Mouse (Mus musculus) midbrain, embryonic 13.5 days (tissue): Measurements from ENCODE around the gene Wfdc13. TPM values are rescaled to one million over a fixed set of nuclear protein-coding genes. Genes with fewer than 3 reads are reported as not detected.

Source experiments
- ATAC-seq: fragments of 200-750 bp; cut with Nextera tagmentation; 2 replicates; pipeline ENCODE4 v1.8.0; 2017; ENCODE audit warnings: mild to moderate bottlenecking, moderate TSS enrichment, moderate library complexity
- H3K27ac ChIP-seq: fragments of 300-500 bp; sonication (generic); 2 replicates; pipeline ENCODE4 v1.5.1; 2015; ENCODE audit warnings: inconsistent platforms, mild to moderate bottlenecking, moderate library complexity
- H3K27me3 ChIP-seq: fragments of 300-500 bp; sonication (generic); 2 replicates; pipeline ENCODE4 v1.6.1; 2015; ENCODE audit warnings: mild to moderate bottlenecking, inconsistent platforms
- H3K36me3 ChIP-seq: fragments of 300-500 bp; sonication (generic); 2 replicates; pipeline ENCODE4 v1.6.1; 2015; ENCODE audit warnings: mild to moderate bottlenecking, inconsistent platforms
- H3K4me1 ChIP-seq: fragments of 300-500 bp; sonication (generic); replicated peaks from 2 replicates; pipeline ENCODE4 v1.6.1; 2015; ENCODE audit warnings: inconsistent platforms
- H3K4me2 ChIP-seq: fragments of 300-500 bp; sonication (generic); replicated peaks from 2 replicates; pipeline ENCODE4 v1.6.1; 2015; ENCODE audit warnings: moderate library complexity, mild to moderate bottlenecking, inconsistent platforms
- H3K4me3 ChIP-seq: fragments of 300-500 bp; sonication (generic); replicated peaks from 2 replicates; pipeline ENCODE4 v1.5.1; 2015; ENCODE audit warnings: mild to moderate bottlenecking, inconsistent platforms
- H3K9ac ChIP-seq: fragments of 300-500 bp; sonication (generic); replicated peaks from 2 replicates; pipeline ENCODE4 v1.6.1; 2015; ENCODE audit warnings: mild to moderate bottlenecking, inconsistent platforms
- H3K9me3 ChIP-seq: fragments of 300-500 bp; sonication (generic); 2 replicates; pipeline ENCODE4 v1.6.1; 2016; ENCODE audit warnings: mild to moderate bottlenecking, inconsistent platforms
- whole genome bisulfite sequencing: fragments of 180-500 bp; shearing (Covaris S2); methylation state at CpG from one replicate; pipeline ENCODE4 v1.1.7; 2015; 5-methylcytosine and 5-hydroxymethylcytosine counted together
- polyA plus RNA-seq: library from polyadenylated mRNA; unstranded; fragments of >200 nt; fragmentation: Nextera tagmentation; extraction: Ambion mirVana; gene quantifications from 2 replicates; pipeline ENCODE4 v1.2.1, GENCODE M21; 2015

The Wfdc13 gene
- not detected in 2 replicates for polyA plus RNA-seq

DNA sequence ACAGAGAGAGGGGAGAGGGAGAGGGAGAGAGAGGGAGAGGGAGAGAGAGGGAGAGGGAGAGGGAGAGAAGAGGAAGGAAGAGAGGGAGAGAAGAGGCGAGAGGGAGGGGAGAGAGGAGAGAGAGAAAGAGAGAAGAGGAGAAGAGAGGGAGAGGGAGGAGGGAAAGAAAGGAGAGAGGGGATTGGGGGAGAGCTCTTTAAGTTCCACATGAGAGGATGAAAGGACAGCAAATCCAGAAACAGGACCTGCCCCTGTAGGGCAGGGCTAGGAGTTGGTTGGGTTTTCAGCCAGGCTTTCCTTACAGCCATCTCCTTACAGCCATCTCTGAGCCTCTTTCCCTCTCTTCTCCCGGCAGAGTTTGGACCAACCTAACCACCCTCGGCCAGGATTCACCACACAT is at the start of gene Wfdc13:
Wfdc13 (plus strand) TSS at position 301 of the 400 bp plus-strand sequence.
- Histone ChIP-seq H3K9ac (no peak within 1 kb of the TSS), H3K36me3 (no peaks in the 10 kb centered on the region), H3K9me3 (no peaks in the 10 kb centered on the region), H3K27ac (no peak within 1 kb of the TSS), H3K4me1 (no peaks in the 10 kb centered on the region), H3K4me3 (no peak within 1 kb of the TSS), H3K4me2 (no peak within 1 kb of the TSS), H3K27me3 (no peaks in the 10 kb centered on the region)
- 59% methylated on average over 3 of the region's 3 CpGs for WGBS
- ATAC-seq = no peak

DNA sequence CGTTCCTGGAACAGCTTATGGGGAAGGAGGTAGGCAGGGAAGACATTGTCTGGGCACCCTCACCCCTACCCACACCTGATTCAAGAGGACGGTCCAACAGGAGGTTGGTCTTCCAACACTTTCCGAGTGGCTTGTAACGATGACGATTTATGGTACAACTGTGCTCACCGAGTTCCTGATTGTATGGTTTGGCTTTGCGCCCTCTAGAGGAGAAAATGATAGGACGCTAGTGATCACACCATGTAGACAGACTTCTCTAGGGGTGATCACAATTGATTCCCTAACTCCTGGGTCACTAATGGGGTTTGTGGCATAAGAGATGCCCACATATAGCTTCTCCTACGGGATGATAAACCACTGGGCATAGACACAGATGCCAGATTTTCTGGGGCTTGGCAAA is 49.6 kb upstream of the Wfdc13 start:
- no peaks in the 10 kb centered on the region for H3K9me3 ChIP-seq
- H3K27ac ChIP-seq = no peak overlapping the region
- H3K27me3 ChIP-seq = no peaks in the 10 kb centered on the region
- 76% methylated on average over 9 of the region's 9 CpGs for WGBS
- H3K9ac ChIP-seq = no peak overlapping the region
- no peaks in the 10 kb centered on the region for H3K36me3 ChIP-seq
- no peak overlapping the region for H3K4me3 ChIP-seq
- H3K4me2 ChIP-seq = no peak overlapping the region
- H3K4me1 ChIP-seq = no peaks in the 10 kb centered on the region
- no peak for ATAC-seq

DNA sequence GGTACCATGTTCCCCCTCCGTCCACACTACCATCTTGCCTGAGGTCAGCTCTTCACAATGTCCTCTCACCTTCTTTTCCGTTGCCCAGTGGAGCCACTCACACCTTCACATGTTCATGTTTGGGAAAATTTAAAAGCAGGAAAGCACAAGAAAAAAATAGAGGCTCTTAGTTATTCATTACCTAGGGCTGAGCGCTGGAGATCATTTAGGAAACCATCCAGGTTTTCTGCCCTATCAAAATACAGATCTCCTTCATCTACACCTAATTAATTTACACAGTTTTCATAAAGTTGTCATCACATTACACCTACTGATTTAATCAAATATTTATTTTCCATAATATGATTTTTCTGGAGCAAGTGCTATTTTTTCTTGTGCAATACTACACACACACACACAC is 46.2 kb upstream of the Wfdc13 start, which contains the start of gene Wfdc16:
Wfdc16 (minus strand) TSS at position 101 of the 400 bp plus-strand sequence.
- Histone ChIP-seq H3K27ac (no peak within 1 kb of the TSS), H3K36me3 (no peaks in the 10 kb centered on the region), H3K4me3 (no peak within 1 kb of the TSS), H3K9me3 (no peaks in the 10 kb centered on the region), H3K4me1 (no peaks in the 10 kb centered on the region), H3K9ac (no peak within 1 kb of the TSS), H3K27me3 (no peaks in the 10 kb centered on the region), H3K4me2 (no peak within 1 kb of the TSS)
- WGBS = 87% methylated on average over 3 of the region's 3 CpGs
- no peak for ATAC-seq

DNA sequence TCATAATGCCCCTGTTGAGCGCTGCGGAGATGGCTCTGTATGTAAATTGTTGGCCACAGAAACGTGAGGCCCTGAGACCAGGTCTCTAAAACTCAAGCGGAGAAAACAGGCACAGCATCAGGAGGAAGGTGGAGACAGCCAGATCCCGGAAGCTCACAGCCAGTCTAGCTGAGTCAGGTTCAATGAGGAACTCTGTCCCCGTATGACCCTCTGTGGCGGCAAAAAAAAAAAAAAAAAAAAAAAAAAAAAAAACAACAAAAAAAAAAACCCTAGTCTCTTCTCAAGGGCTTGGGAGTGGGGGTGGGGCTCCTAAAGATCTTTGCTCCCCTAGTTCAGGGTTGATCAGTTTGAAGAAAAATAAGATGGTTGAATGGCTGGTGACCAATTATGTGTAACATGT is 43.8 kb upstream of the Wfdc13 start:
- H3K36me3 ChIP-seq = no peaks in the 10 kb centered on the region
- no peak overlapping the region for H3K4me2 ChIP-seq
- ATAC-seq = no peak
- no peaks in the 10 kb centered on the region for H3K9me3 ChIP-seq
- no peak overlapping the region for H3K9ac ChIP-seq
- 64% methylated on average over 7 of the region's 7 CpGs for WGBS
- H3K4me3 ChIP-seq = no peak overlapping the region
- H3K27ac ChIP-seq = no peak overlapping the region
- no peaks in the 10 kb centered on the region for H3K27me3 ChIP-seq
- H3K4me1 ChIP-seq = no peaks in the 10 kb centered on the region

DNA sequence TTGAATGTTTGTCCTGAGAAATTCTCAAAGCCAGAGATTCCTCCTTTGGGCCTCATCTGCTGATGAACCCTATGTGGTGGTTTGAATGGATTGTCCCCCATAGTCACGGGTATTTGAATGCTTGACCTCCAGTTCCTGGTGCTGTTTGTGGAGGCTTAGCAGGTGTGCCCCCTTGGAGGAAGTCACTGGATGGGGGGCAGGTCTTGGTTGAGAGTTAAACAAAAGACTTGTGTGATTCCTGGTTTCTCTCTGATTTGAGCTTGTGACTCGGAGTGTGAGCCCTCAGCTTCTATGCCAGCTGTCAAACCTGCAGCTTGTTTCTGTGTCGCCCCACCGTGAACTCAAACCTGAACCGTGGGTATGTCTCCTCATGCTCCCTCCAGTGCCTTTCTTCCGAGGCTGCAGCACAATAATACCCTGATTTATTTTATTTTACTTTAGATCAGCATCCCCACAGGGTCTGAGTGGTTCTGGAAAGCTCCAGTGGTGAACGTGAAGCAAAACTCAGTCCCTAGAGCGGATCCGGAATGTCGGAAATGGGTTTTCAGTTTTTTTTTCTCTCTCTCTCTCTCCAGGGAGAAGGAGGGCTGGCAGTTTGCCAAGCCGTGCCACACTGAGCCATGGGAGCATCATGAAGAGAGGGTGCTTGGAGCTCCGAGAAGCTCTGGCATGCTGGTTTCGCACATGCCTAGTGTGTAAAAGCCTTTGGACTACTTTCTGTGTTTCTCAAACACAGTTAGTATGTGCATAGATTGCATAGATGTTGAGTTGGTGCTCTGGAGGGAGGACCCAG is 42.8 kb upstream of the Wfdc13 start:
- Histone ChIP-seq H3K4me3 (no peak overlapping the region), H3K9ac (no peak overlapping the region), H3K9me3 (no peaks in the 10 kb centered on the region), H3K27me3 (no peaks in the 10 kb centered on the region), H3K27ac (no peak overlapping the region), H3K4me1 (no peaks in the 10 kb centered on the region), H3K4me2 (no peak overlapping the region), H3K36me3 (no peaks in the 10 kb centered on the region)
- WGBS = 78% methylated on average over 13 of the region's 13 CpGs
- no peak for ATAC-seq

DNA sequence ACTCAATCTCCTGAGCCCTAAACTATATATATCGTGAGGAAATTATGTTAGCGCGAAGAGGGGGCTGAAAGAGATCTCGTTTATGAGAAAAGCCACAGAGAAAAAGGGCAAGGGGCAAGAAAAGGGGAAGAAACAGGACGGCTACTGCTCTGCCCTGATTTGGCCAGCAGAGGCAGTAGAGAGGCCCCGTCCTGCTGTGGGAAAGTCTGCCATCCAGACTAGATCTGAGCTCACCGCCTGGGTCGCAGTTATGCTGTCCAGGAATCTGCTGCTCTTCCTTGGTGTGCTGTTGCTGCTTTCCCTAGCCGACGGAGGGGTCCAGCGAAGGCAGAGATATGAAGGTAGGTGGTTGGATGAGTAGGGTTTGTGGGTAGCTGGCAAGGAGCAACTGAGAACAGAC is 29.0 kb upstream of the Wfdc13 start, which contains the start of gene Wfdc10:
Wfdc10 (plus strand) TSS at position 189 of the 400 bp plus-strand sequence.
- Histone ChIP-seq H3K9ac (no peak within 1 kb of the TSS), H3K4me1 (no peaks in the 10 kb centered on the region), H3K4me3 (no peak within 1 kb of the TSS), H3K4me2 (no peak within 1 kb of the TSS), H3K36me3 (no peaks in the 10 kb centered on the region), H3K9me3 (no peaks in the 10 kb centered on the region), H3K27ac (no peak within 1 kb of the TSS), H3K27me3 (no peaks in the 10 kb centered on the region)
- ATAC-seq = no peak
- 18% methylated on average over 11 of the region's 11 CpGs for WGBS

DNA sequence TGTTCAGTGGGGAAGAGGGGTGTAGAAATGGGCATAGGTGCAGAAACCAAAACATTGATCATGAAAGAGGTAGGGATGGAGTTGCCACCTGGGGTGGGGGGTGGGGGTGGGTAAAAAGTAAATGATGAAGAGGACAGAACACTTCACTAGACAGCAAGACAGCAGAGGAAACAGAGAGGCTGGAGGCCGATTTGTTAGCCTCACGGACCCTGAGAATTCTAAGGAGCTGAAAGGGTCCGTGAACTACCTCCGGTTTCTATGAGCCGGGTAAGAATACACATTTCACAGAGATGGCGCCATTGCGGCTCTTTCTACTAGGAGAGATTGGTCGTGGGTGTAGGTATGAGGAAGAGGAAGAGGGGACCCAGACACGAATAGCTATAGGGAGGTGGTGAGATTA is 28.4 kb upstream of the Wfdc13 start, which contains the start of gene Wfdc9:
Wfdc9 (minus strand) TSS at position 101 of the 400 bp plus-strand sequence.
- H3K9ac ChIP-seq = no peak within 1 kb of the TSS
- ATAC-seq = no peak
- no peaks in the 10 kb centered on the region for H3K4me1 ChIP-seq
- no peaks in the 10 kb centered on the region for H3K9me3 ChIP-seq
- 86% methylated on average over 9 of the region's 9 CpGs for WGBS
- H3K4me2 ChIP-seq = no peak within 1 kb of the TSS
- no peaks in the 10 kb centered on the region for H3K27me3 ChIP-seq
- H3K4me3 ChIP-seq = no peak within 1 kb of the TSS
- no peak within 1 kb of the TSS for H3K27ac ChIP-seq
- H3K36me3 ChIP-seq = no peaks in the 10 kb centered on the region

DNA sequence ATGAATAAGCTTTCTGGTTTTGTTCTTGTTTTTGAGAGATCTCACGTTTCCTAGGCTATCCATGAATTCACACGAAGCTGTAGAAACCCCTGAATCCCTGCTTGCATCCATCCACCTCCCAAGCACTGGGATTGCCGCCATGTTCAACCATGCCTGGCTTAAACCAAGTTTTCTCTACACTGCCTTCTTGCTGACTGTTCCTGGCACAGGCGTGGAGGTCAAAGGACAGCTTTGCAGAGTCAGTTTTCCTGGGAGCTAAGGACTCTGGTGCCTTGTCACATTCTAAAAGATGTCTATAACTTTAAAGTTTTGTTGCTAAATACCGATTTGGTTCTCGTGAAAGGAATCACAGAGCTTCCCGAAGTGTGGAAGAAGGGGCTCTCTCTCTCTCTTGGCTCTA is 20.1 kb upstream of the Wfdc13 start:
- H3K9ac ChIP-seq = no peak overlapping the region
- H3K9me3 ChIP-seq = no peaks in the 10 kb centered on the region
- no peak overlapping the region for H3K4me2 ChIP-seq
- H3K4me1 ChIP-seq = no peaks in the 10 kb centered on the region
- H3K4me3 ChIP-seq = no peak overlapping the region
- 89% methylated on average over 7 of the region's 7 CpGs for WGBS
- H3K27me3 ChIP-seq = no peaks in the 10 kb centered on the region
- H3K36me3 ChIP-seq = no peaks in the 10 kb centered on the region
- H3K27ac ChIP-seq = no peak overlapping the region
- no peak for ATAC-seq

DNA sequence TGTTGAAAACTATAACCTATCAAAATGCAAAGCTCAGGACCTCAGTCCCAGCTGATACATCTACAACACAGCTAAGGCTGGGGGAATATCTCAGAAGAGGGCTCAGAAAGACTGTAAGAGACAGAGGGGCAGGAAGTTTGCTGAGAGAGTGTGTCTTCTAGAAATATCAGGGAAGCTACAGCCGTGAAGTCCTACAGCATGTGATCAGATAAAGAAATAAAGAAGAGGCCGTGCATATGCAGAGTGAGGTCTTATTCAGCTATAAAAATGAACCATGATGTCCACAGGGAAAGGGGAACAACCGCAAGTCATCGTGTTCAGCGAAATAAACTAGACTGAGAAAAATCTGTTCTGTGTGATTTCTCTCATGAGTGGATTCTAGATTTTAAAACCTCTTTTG is 14.6 kb upstream of the Wfdc13 start:
- no peak overlapping the region for H3K27ac ChIP-seq
- no peak overlapping the region for H3K4me3 ChIP-seq
- no peak overlapping the region for H3K9ac ChIP-seq
- H3K4me1 ChIP-seq = no peaks in the 10 kb centered on the region
- 85% methylated on average over 5 of the region's 5 CpGs for WGBS
- no peak for ATAC-seq
- no peak overlapping the region for H3K4me2 ChIP-seq
- no peaks in the 10 kb centered on the region for H3K27me3 ChIP-seq
- no peaks in the 10 kb centered on the region for H3K36me3 ChIP-seq
- no peaks in the 10 kb centered on the region; the same call in 1 of the 2 replicates for H3K9me3 ChIP-seq

DNA sequence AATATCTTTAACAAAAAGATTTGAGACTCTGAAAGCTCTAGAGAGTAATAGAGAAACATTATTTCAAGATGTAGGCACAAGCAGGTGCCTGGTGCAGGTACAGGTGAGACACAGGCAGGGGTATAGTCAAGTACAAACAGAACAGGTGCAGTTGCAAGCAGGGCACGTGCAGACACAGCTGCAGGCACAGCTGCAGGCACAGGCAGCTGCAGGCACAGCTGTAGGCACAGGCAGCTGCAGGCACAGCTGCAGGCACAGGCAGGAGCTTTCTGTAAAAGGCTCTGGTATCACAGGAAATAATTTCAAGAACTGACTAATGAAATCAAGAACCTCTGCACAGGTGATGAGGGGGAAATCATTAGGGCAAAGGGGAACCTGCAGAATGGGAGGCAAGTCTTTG is 14.0 kb upstream of the Wfdc13 start:
- no peaks in the 10 kb centered on the region for H3K36me3 ChIP-seq
- H3K27ac ChIP-seq = no peak overlapping the region
- peaks cover 2% of the 10 kb centered on the region for H3K9me3 ChIP-seq
- ATAC-seq = no peak
- H3K4me3 ChIP-seq = no peak overlapping the region
- no peaks in the 10 kb centered on the region for H3K4me1 ChIP-seq
- H3K9ac ChIP-seq = no peak overlapping the region
- no peaks in the 10 kb centered on the region for H3K27me3 ChIP-seq
- H3K4me2 ChIP-seq = no peak overlapping the region
- 27% methylated on average over 1 of the region's 1 CpGs for WGBS

DNA sequence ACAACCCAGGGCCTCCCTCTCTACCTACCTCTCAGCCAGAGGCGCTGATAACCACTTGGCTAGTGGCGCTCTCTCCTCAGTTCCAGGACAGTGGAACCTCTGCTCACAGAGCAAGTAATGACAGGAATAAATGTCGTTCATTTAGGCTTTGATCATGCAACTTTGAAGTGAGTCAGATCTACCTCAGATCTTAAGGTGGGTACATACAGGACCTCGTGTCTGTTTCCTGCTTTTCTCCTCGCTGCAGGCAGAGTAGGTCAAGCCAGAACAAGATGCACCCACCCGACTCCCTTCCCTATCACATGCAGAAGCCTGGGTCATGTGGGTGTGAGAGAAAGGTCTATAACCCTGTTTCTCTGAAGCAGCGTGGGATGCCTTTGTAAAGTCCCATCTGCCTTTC is 10.9 kb upstream of the Wfdc13 start, which contains the start of gene Wfdc11:
Wfdc11 (minus strand) TSS at position 101 of the 400 bp plus-strand sequence.
- ATAC-seq = no peak
- Histone ChIP-seq H3K9ac (no peak within 1 kb of the TSS), H3K36me3 (no peaks in the 10 kb centered on the region), H3K27me3 (no peaks in the 10 kb centered on the region), H3K4me3 (no peak within 1 kb of the TSS), H3K4me2 (no peak within 1 kb of the TSS), H3K4me1 (peaks cover 5% of the 10 kb centered on the region), H3K9me3 (peaks cover 5% of the 10 kb centered on the region), H3K27ac (no peak within 1 kb of the TSS)
- WGBS = 87% methylated on average over 7 of the region's 7 CpGs

DNA sequence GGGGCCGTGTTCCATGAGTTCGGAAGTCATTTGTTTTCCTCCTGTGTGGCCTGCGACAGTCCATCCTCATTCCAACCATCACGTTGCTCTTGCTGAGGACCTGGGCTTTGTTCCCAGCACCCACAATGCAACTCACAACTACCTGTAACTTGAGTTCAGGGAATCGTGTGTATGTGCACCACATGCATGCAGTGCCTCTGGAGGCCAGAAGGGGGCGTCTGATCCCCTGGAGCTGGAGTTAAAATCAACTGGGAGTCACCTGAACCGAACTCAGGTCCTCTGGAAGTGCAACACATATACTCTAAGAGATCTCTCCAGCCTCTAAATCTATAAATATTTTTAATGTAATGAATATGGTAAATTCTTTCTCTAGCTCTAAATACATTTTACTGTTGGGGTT is 8.8 kb upstream of the Wfdc13 start:
- peaks cover 9% of the 10 kb centered on the region for H3K4me1 ChIP-seq
- no peak for ATAC-seq
- WGBS = 74% methylated on average over 7 of the region's 7 CpGs

More for the DNA sequence above, 8.8 kb upstream of the Wfdc13 start:
- H3K4me3 ChIP-seq = no peak overlapping the region
- H3K36me3 ChIP-seq = no peaks in the 10 kb centered on the region
- no peak overlapping the region for H3K4me2 ChIP-seq
- H3K9me3 ChIP-seq = peaks cover 5% of the 10 kb centered on the region
- H3K9ac ChIP-seq = no peak overlapping the region
- no peak overlapping the region for H3K27ac ChIP-seq
- no peaks in the 10 kb centered on the region for H3K27me3 ChIP-seq
